Mouse (Mus musculus): Measurements from ENCODE around the gene Galnt10.

Galnt10 gene

GRCm38 (mm10) chr11:57645018-57645559 is at the start of gene Galnt10:
Gene Galnt10, plus strand, starts transcription at chr11:57645442.
- in situ Hi-C loops (cut with MboI; ENCODE audit: unreplicated experiment in 2 of 2) = no loop called here

GRCm38 (mm10) chr11:57595899-57596298 is 49.3 kb upstream of the Galnt10 start:
- in situ Hi-C loops (cut with MboI; ENCODE audit: unreplicated experiment in 2 of 2) = loop anchor here in 1 of 2 experiments (25.0 kb wide), 1 partner anchor 1459 kb away; no protein-coding TSS in a partner anchor

- in situ Hi-C loops (cut with MboI; ENCODE audit: unreplicated experiment in 2 of 2) = loop anchor here in 1 of 2 experiments (25.0 kb wide), 1 partner anchor 1461 kb away; no protein-coding TSS in a partner anchor
Measured at GRCm38 (mm10) chr11:57598161-57598560, 47.1 kb upstream of the Galnt10 start.

GRCm38 (mm10) chr11:57599304-57599703 is 45.9 kb upstream of the Galnt10 start:
- in situ Hi-C loops (cut with MboI; ENCODE audit: unreplicated experiment in 2 of 2) = loop anchor here in 1 of 2 experiments (25.0 kb wide), 1 partner anchor 1462 kb away; no protein-coding TSS in a partner anchor

- in situ Hi-C loops (cut with MboI; ENCODE audit: unreplicated experiment in 2 of 2) = loop anchor here (25.0 kb wide), 1 partner anchor 337 kb away; no protein-coding TSS in a partner anchor
Measured at GRCm38 (mm10) chr11:57600113-57600512, 45.1 kb upstream of the Galnt10 start.

- in situ Hi-C loops (cut with MboI; ENCODE audit: unreplicated experiment in 2 of 2) = loop anchor here (25.0 kb wide), 1 partner anchor 337 kb away; no protein-coding TSS in a partner anchor
Measured at GRCm38 (mm10) chr11:57600621-57601121, 44.6 kb upstream of the Galnt10 start.

- in situ Hi-C loops (cut with MboI; ENCODE audit: unreplicated experiment in 2 of 2) = loop anchor here (25.0 kb wide), 1 partner anchor 335 kb away; no protein-coding TSS in a partner anchor
Measured at GRCm38 (mm10) chr11:57601806-57602455, 43.3 kb upstream of the Galnt10 start.

GRCm38 (mm10) chr11:57605086-57605485 is 40.2 kb upstream of the Galnt10 start:
- in situ Hi-C loops (cut with MboI; ENCODE audit: unreplicated experiment in 2 of 2) = loop anchor here (25.0 kb wide), 1 partner anchor 332 kb away; no protein-coding TSS in a partner anchor

GRCm38 (mm10) chr11:57605660-57606059 is 39.6 kb upstream of the Galnt10 start:
- in situ Hi-C loops (cut with MboI; ENCODE audit: unreplicated experiment in 2 of 2) = loop anchor here (25.0 kb wide), 1 partner anchor 332 kb away; no protein-coding TSS in a partner anchor

GRCm38 (mm10) chr11:57614502-57614901 is 30.7 kb upstream of the Galnt10 start:
- in situ Hi-C loops (cut with MboI; ENCODE audit: unreplicated experiment in 2 of 2) = loop anchor here (25.0 kb wide), 1 partner anchor 323 kb away; no protein-coding TSS in a partner anchor

- in situ Hi-C loops (cut with MboI; ENCODE audit: unreplicated experiment in 2 of 2) = loop anchor here (5.0 to 25.0 kb wide), 3 partner anchors 68 to 322 kb away; no protein-coding TSS in a partner anchor
Measured at GRCm38 (mm10) chr11:57615286-57615685, 30.0 kb upstream of the Galnt10 start.

- in situ Hi-C loops (cut with MboI; ENCODE audit: unreplicated experiment in 2 of 2) = loop anchor here (5.0 to 25.0 kb wide), 3 partner anchors 69 to 321 kb away; no protein-coding TSS in a partner anchor
Measured at GRCm38 (mm10) chr11:57615871-57616270, 29.4 kb upstream of the Galnt10 start.

- in situ Hi-C loops (cut with MboI; ENCODE audit: unreplicated experiment in 2 of 2) = loop anchor here (5.0 to 25.0 kb wide), 3 partner anchors 70 to 320 kb away; no protein-coding TSS in a partner anchor
Measured at GRCm38 (mm10) chr11:57617526-57618264, 27.5 kb upstream of the Galnt10 start.

- in situ Hi-C loops (cut with MboI; ENCODE audit: unreplicated experiment in 2 of 2) = loop anchor here (25.0 kb wide), 1 partner anchor 316 kb away; no protein-coding TSS in a partner anchor
Measured at GRCm38 (mm10) chr11:57621472-57621871, 23.8 kb upstream of the Galnt10 start.

GRCm38 (mm10) chr11:57621876-57622275 is 23.4 kb upstream of the Galnt10 start:
- in situ Hi-C loops (cut with MboI; ENCODE audit: unreplicated experiment in 2 of 2) = loop anchor here (25.0 kb wide), 1 partner anchor 315 kb away; no protein-coding TSS in a partner anchor

- in situ Hi-C loops (cut with MboI; ENCODE audit: unreplicated experiment in 2 of 2) = loop anchor here (25.0 kb wide), 1 partner anchor 313 kb away; no protein-coding TSS in a partner anchor
Measured at GRCm38 (mm10) chr11:57624490-57624893, 20.8 kb upstream of the Galnt10 start.

GRCm38 (mm10) chr11:57625465-57625864 is 19.8 kb upstream of the Galnt10 start:
- in situ Hi-C loops (cut with MboI; ENCODE audit: unreplicated experiment in 2 of 2) = no loop called here

- in situ Hi-C loops (cut with MboI; ENCODE audit: unreplicated experiment in 2 of 2) = no loop called here
Measured at GRCm38 (mm10) chr11:57627086-57627735, 18.0 kb upstream of the Galnt10 start.

- in situ Hi-C loops (cut with MboI; ENCODE audit: unreplicated experiment in 2 of 2) = no loop called here
Measured at GRCm38 (mm10) chr11:57631805-57632485, 13.3 kb upstream of the Galnt10 start.

Data from v-Abl transformed pro-B cells (cell line).